Mouse (Mus musculus) kidney, postnatal 4 days (tissue): ENCODE results near the gene Crebzf.

ENCODE experiments used
- DNase-seq, 2 experiments: peaks; one replicate each; pipeline ENCODE4 v3.0.0; 2021; ENCODE audit warnings: mixed read lengths in 2 of 2

The Crebzf gene

GRCm38 (mm10) chr7:90482607-90483006 lies 40.1 kb downstream of the Crebzf start:
- DNase-seq = no peak
